Mouse (Mus musculus): ENCODE measurements at regions not wholly inside any gene's neighbourhood (a gene's known extent, or its start where the extent isn't known, plus 50 kb on each side); places are given as distances from the start of the nearest gene placed in this dataset.

- DNase-seq (ENCODE audit: low read depth, low spot score) = no peak
These were observed 69.2 kb upstream of the Fam19a1 start for GRCm38 (mm10) chr6:96043711-96044110.

GRCm38 (mm10) chr6:96053476-96053875, 59.5 kb upstream of the Fam19a1 start:
- no peak for DNase-seq (ENCODE audit: low read depth, low spot score)

GRCm38 (mm10) chr6:96057011-96057410, 55.9 kb upstream of the Fam19a1 start:
- DNase-seq (ENCODE audit: low read depth, low spot score) = no peak

GRCm38 (mm10) chr6:96057575-96058159, 55.3 kb upstream of the Fam19a1 start:
- no peak for DNase-seq (ENCODE audit: low read depth, low spot score)

GRCm38 (mm10) chr6:96061979-96062378, 51.0 kb upstream of the Fam19a1 start:
- DNase-seq (ENCODE audit: low read depth, low spot score) = no peak
